Mouse (Mus musculus) cerebellum, adult 9-10 months (tissue): ENCODE data around the gene Brd7.

Experiments used
- DNase-seq: peaks from one replicate; pipeline ENCODE4 v3.0.0; 2022

The Brd7 gene

DNA sequence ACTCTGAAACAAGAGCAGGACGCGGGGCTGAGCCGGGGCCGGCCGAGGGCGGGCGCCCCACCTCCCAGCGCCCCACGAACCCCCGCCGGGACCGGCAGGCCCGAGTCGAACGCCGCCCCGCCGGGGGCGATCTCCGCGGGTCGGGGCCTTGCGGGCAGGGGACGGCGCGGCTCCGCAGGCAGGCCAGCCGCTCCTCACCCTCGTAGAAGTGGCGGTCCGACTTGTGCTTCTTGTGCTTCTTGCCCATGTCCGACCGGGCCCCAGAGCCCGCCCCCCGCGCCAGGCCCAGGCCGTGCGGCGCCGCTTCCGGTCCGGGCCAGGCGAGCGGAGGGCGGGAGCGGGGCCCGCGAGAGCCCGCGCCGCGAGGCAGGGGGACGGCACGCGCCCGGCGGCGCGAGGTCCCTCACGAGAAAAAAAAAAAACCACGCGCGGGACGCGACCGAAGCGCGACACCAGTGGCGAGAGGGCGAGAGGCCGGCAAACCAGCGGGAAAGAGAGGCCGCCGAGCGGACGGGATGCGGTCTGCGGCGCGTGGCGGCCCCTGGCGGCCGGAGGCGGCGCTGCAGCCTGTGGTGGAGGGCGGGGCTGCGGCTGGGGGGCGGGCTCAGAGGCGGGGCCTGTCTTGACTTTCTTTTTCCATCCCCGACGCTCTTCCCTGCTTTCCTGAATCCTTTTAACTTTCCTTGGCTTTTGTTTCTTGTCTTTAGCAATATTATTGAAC, at the start of gene Brd7:
Gene Brd7 (minus strand): TSS at position 487 of the 721 bp plus-strand sequence.
- peak; percentile 80 for DNase-seq

- DNase-seq, result no peak
These were observed 49.5 kb upstream of the Brd7 start for GRCm38 (mm10) chr8:88411461-88411860.

DNA sequence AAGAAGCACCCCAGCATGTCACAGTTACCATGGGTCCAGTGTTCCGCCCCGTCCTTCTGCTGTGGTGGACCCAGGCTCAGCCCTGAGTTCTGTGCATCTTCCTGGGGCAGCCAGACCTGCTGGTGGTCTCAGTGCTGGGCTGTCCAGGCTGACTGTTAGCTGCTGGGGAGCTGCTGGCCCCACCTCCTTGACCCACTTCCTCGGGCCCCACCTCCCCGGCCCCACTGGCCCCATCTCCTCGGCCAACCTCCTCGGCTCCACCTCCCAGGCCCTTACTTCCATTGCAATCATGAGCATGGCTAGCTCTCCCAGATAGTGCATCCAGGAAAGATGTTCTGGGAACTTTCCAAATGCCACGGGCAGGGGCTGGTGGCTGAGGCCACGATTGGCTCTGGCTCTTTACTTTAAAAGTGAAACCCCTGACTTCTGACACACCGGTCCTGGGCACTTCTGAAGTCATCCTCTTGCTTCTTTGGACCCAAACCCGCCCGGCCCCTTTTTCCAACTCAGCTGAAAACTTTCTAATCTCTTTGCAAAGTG, 47.5 kb upstream of the Brd7 start:
- DNase-seq, result no peak

DNA sequence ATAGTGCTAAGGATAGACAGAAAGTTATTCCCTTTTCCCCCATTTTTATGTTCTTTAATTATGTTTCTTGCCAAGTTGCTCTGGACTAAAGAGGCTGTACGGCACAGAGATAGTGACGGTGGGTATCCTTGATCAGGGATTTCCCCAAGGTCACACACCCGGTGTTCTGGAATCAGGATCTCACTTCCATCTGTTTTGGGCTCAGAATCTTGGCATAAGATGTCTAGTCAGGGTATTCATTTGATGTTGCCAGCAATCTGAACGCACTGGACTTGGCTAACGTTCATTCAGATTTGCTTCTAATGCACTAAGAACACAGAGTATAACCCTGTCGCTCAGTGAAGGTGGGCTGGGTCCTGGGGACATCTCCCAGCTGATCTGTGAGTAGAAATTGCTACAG, 45.7 kb upstream of the Brd7 start:
- no peak for DNase-seq

DNA sequence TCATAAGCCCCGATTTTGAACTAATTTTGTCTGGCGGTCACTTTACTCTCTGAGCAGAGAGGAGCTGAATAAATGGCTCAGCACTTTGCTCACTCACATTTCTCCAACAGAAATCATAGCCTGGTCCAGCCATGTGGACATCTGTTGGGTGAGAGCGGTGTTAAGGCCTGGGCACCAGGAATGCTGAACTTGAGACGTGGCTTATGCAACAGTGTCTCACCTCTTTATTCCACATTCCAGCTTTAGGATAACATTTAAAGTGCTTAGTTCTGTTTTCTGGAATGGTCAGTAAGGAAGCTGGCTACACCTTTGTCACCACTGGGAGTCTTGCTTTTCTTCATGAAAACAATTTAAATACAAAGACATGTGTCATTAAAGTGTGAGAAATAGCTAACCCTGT, 36.1 kb upstream of the Brd7 start:
- no peak for DNase-seq

DNA sequence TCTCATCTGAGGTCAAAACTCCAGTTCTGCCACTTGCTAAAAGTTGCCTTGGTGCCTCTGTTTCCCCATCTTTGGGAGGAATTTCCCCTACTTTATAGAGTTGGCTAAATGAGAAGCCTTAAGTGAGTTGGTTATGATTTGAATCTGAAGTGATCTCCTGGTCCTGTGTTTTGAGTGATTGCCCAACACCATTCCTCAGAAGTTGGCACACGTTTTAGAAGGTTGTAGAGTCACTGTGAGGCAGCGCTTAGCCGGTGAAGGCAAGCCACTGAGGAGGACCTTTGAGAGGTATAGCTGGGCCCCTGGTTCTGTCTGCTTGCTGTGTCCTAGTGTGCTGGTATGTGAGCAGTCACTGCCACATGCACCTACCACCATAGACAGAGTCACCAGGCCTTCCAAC, 31.3 kb upstream of the Brd7 start:
- DNase-seq, result no peak

DNA sequence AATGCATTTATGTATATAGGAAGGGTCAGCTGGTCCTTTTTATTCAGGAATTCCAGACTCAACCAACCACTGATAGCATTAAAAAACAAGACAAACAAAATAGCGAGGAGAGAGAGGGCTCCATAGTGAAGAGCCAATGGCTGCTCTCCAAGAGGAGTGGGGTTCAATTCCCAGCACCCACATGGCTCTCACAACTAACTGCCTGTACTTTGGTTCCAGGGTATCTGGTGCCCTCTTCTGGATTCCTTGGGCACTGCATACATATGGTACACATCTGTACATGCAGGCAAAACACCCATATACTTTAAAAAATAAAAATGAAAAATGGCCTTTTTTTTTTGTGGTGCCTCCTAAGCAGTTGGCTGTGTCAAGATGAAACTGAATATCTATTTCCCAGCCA, 28.8 kb upstream of the Brd7 start:
- DNase-seq, result no peak

DNA sequence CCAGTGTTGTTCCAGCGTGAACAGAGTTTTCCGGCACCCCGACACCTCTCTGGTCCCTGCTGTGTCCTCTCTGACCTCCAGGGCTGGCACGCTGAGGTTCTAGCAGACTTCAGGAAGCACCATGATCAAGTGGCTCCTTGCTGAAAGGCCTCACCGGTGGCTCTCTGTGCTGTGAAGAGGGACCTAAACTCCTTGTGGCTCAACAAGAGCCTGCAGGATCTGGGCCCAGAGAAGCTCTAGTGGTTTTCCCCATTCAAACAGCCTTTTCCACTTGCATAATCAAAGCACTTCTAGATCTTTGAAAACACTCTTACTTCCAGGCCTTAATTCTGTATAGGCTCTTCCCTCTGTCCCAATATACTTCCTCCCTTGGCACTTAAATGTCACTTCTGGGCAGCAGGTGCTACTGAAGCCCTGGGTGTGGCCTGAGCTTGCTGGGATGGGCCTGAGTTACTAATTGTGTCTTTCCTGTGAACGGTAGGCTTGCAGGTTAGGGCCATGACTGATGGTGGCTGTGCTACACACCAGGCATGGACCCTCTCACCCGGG, 26.8 kb upstream of the Brd7 start:
- no peak for DNase-seq

GRCm38 (mm10) chr8:88387874-88388273, 25.9 kb upstream of the Brd7 start:
- no peak for DNase-seq

- DNase-seq, result no peak
These were observed 21.2 kb upstream of the Brd7 start for GRCm38 (mm10) chr8:88383164-88383556.

GRCm38 (mm10) chr8:88382311-88383163, 20.5 kb upstream of the Brd7 start:
- no peak for DNase-seq

GRCm38 (mm10) chr8:88380497-88380896, 18.5 kb upstream of the Brd7 start:
- no peak for DNase-seq

- DNase-seq, result peak; percentile 34
These were observed 15.0 kb upstream of the Brd7 start for GRCm38 (mm10) chr8:88376836-88377582.

GRCm38 (mm10) chr8:88371522-88371921, 9.5 kb upstream of the Brd7 start:
- no peak for DNase-seq

DNA sequence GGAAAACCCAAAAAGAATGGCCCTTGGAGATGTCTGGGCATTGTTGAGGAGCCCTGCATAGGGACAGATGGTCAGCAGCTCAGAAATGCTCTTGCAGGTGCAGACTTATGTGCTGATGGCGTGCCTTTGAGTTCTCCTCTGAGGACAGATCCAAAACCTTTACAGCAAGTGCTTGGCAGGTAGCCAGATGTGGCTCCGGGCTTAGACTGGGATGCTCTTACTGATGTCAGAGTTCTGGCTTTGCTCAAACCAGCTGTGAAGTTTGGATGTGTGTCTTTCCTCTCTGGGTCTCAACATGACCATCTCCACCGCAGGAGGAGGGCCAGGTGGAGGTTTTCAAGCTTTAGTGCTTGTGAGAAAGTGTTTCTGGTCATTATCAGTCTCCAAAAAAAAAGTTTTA, 7.8 kb upstream of the Brd7 start:
- no peak for DNase-seq

GRCm38 (mm10) chr8:88369221-88369620, 7.2 kb upstream of the Brd7 start:
- no peak for DNase-seq

GRCm38 (mm10) chr8:88362446-88363150, 604 bp upstream of the Brd7 start:
- DNase-seq, result peak; percentile 58

GRCm38 (mm10) chr8:88361044-88361707, 818 bp downstream of the Brd7 start:
- DNase-seq, result peak; percentile 34

- DNase-seq, result peak; percentile 15
These were observed 2.0 kb downstream of the Brd7 start for GRCm38 (mm10) chr8:88359959-88360358.

DNA sequence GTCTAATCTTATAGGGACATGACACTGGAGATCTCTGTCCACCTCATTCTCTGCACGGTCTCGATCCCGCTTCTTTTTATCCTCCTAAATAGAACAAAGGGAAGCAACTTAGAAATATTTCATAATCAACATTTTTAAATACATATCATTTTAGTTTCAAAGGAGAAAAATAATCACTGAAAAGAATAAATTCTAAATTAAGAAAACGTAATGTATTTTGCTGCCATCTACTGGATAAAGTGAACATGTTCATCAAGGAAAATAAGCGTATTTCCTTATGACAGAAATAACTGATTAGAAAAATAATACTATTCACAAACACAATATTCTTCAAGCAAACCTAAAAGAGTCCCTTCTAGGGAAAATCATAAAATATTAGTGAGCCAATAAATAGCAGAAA, 4.0 kb downstream of the Brd7 start:
- peak; percentile 20 for DNase-seq

- no peak for DNase-seq
These were observed 4.6 kb downstream of the Brd7 start for GRCm38 (mm10) chr8:88357226-88357933.
